Mouse (Mus musculus) cerebellum, adult 2 months (tissue): ENCODE data around the gene Ttc23l. TPM values are rescaled to one million over a fixed set of nuclear protein-coding genes. Genes with fewer than 3 reads are reported as not detected.

Source experiments
- DNase-seq, 2 experiments: peaks; one replicate each; pipeline ENCODE4 v3.0.0; 2021
- H3K27ac ChIP-seq: fragments of 200-500 bp; 2 replicates; pipeline ENCODE4 v1.5.1; 2012; ENCODE audit warnings: low read length, control low read depth, inconsistent platforms; ENCODE audit not compliant: insufficient read depth
- H3K27me3 ChIP-seq: fragments of 200-500 bp; 2 replicates; pipeline ENCODE4 v1.6.1; 2012; ENCODE audit warnings: inconsistent platforms, mild to moderate bottlenecking, low read length, moderate library complexity; ENCODE audit not compliant: control insufficient read depth, insufficient read depth
- H3K4me1 ChIP-seq: fragments of 200-500 bp; 2 replicates; pipeline ENCODE4 v1.6.1; 2011; ENCODE audit warnings: low read length; ENCODE audit not compliant: control insufficient read depth, insufficient read depth
- H3K4me3 ChIP-seq: fragments of 200-500 bp; replicated peaks from 2 replicates; pipeline ENCODE3; 2011; ENCODE audit warnings: mild to moderate bottlenecking, low read depth, low read length, control low read depth; ENCODE audit not compliant: insufficient read depth
- CTCF ChIP-seq: fragments of 200-500 bp; IDR thresholded peaks from 2 replicates; pipeline ENCODE4 v1.5.1; 2011; ENCODE audit warnings: low read depth, mild to moderate bottlenecking, control low read depth, low read length, moderate library complexity, borderline replicate concordance; ENCODE audit not compliant: insufficient read depth
- POLR2A ChIP-seq: fragments of 200-500 bp; IDR thresholded peaks from 2 replicates; pipeline ENCODE4 v1.6.1; 2011; ENCODE audit warnings: low read length, control low read depth, borderline replicate concordance; ENCODE audit not compliant: insufficient read depth
- WGBS: fragments of 180-500 bp; shearing (Covaris S2); methylation state at CpG from one replicate; pipeline ENCODE4 v1.1.7; 2018; 5-methylcytosine and 5-hydroxymethylcytosine counted together
- polyA plus RNA-seq: library from polyadenylated mRNA; depleted of rRNA; stranded (reverse); fragments of >200 nt; gene quantifications from 2 replicates; pipeline ENCODE4 v1.2.3, GENCODE M21; 2012; rRNA removed

Ttc23l gene
- polyA plus RNA-seq, 1 experiment: not detected

DNA sequence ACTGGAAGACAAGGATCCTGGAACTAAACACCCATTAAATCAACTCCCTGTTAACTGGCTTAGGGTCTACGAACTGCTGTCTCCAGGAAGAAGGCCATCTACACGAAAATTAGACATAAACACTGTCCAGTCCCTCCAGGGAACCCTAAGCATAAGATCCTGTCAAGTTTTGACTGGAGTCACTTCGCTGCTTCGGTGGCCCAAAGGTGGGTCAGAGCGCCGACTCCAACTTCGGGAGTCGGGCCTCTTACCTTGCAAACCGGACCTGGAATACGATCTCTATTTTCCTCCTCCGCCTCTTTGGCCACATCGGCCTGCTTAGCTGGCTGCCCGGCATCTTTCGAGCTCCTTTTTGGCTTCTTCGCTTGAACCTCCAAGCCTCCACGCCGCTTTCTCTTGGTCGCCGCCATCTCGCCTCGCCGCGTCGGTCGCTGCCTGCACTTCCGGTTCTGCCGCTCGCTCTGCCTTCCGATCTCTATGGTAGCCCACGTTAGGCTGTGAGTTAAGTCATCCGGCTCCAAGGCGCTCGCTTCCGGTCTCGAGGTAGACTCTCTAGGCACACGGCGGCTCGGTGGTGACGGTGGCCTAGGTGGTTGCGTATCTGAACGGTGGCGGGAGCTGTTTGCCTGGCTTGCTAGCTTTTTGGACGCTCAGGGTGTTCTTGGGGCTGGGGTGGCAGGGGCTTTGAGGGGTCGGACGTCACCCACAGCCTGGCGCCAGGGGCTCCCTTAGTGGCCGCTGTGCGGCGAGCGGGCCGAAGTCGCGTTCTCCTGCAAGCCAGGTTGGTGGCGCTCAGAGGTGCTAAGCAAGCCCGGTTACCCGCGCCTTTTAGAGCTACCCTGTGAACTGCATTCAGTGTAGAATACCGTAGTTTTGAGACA is 72.7 kb downstream of the Ttc23l start, which contains the start of the genes Brix1 and Rad1:
Brix1 (minus strand) TSS at position 464 of the 881 bp plus-strand sequence.
Rad1 (plus strand) TSS at position 535 of the 881 bp plus-strand sequence.
- H3K27ac ChIP-seq: peak within 1 kb of the TSS; percentile 38; the same call in 1 of the 2 replicates
- DNase-seq: peak; percentile 96
- peak within 1 kb of the TSS; percentile 78 for H3K4me3 ChIP-seq
- no peaks in the 10 kb centered on the region; the same call in 1 of the 2 replicates for H3K4me1 ChIP-seq
- WGBS: under 1% methylated on average over 58 of the region's 58 CpGs
- no peaks in the 10 kb centered on the region for H3K27me3 ChIP-seq
- TF ChIP-seq CTCF (0 out of 2 replicates have a peak, but pooled peaks have one; percentile 2), POLR2A (peak; percentile 87)

DNA sequence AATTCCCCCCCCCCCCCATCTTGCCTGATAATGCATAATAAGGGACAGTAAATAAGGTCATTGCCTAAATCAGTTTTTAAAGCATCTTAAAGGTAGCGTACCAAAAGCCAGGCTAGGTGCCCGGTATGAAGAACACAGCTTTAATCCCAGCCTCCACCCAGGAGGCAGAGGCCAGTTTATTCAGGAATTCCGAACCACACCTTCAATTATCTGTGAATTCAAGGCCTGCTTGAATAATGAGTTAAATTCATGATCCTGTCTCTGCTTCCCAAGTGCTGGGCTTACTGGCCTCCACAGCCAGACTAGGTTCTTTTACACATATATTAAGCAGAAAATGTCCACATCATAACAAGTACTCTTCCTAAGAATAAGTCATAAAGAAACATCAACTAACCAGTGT is 87.5 kb downstream of the Ttc23l start:
- H3K4me3 ChIP-seq: peak overlapping the region; percentile 85
- no peak overlapping the region for H3K27ac ChIP-seq
- no peaks in the 10 kb centered on the region for H3K4me1 ChIP-seq
- no peak for DNase-seq
- 7% methylated on average over 3 of the region's 3 CpGs for WGBS
- no peak for TF ChIP-seq POLR2A
- TF ChIP-seq CTCF: no peak
- H3K27me3 ChIP-seq: no peaks in the 10 kb centered on the region

DNA sequence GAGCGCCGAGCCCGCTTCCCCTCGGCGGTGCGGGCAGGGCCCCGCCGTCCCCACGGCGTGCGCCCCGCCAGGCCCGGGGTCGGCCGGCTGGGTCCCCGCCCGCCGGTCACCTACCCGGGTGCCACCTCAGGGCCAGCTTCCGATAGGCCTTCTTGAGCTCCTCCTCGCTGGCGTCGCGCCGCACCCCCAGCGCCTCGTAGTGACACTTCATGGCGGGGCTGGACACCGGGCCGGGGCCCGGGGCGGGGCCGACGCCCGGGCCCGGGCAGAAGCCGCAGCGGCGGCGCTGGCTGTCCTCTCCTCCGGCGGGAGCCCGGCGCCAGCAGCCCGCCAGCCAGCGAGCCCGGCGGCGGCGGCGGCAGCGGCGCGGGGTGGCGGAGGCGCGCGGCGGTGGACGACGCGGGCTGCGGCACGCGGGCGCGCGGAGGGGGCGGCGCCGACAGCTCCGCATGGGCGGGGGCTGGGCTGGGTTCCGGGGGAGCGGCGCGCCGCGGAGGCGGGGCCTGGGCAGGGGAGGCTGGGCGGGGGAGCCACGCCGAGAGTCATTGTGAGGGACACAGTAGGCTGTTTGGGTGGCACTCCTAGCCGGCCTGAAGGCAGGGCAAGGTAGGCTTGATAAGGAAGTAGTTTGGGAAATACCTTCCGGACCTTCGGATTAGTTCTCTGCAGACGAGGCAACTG is 88.2 kb downstream of the Ttc23l start, which contains the start of gene Dnajc21:
Dnajc21 (minus strand) TSS at position 366 of the 681 bp plus-strand sequence.
- TF ChIP-seq POLR2A (peak; percentile 61), CTCF (no peak)
- peak; percentile 89 to 91 for DNase-seq

DNA sequence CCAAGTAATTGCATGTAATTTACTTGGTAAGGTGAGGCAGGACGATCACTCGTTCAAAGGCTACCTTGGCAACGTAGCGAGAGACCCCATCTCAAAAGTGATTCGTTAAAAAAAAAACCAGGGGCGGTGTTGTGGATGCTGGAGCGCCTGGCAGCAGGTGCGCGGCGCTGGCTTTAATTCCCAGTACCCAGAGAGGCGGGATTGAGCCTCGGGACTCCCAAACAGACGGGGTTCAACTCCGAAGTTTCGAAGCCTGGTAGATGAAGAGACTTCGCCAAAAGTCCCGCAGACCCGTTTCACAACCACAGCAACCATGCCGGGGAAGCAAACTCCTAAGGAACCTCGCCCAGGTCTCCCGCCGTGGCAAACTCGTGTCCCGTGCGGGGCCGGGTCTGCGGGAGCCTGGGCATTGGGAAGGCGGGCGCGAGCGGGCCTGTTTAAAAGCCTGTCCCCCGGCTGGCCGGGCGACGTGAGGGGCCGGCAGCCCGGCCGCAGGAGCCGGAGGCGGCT is 88.8 kb downstream of the Ttc23l start:
- Histone ChIP-seq H3K4me3 (peak overlapping the region; percentile 62), H3K27me3 (no peaks in the 10 kb centered on the region), H3K4me1 (no peaks in the 10 kb centered on the region), H3K27ac (peak overlapping the region; percentile 15; the same call in 1 of the 2 replicates)
- under 1% methylated on average over 40 of the region's 40 CpGs for WGBS
- DNase-seq: no peak
- TF ChIP-seq POLR2A (no peak), CTCF (no peak)

More for the DNA sequence above, 88.2 kb downstream of the Ttc23l start, which contains the start of gene Dnajc21:
- Histone ChIP-seq H3K27me3 (no peaks in the 10 kb centered on the region), H3K4me3 (peak within 1 kb of the TSS; percentile 85), H3K4me1 (no peaks in the 10 kb centered on the region), H3K27ac (peak within 1 kb of the TSS; percentile 15)
- under 1% methylated on average over 86 of the region's 87 CpGs for WGBS

DNA sequence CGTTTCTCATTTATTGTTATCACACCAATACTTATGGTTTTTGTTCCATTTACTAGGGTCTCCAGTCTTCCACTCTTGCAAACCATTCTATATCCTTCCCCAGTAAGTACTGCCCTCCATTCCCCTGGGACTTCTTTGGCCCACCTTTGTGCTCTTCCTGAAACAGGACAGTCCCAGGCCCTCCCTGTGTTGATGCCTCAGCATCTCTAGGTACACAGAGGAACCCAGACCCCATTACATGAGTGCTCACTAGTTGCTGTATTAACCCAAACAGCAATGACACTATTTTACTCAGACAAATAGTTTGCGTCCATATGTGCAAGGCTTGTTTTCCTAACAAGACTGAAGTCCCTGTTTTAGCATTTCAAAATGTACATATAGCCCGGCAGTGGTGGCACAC is 89.7 kb downstream of the Ttc23l start:
- no peak for DNase-seq
- Histone ChIP-seq H3K27ac (no peak overlapping the region), H3K27me3 (no peaks in the 10 kb centered on the region), H3K4me3 (no peak overlapping the region), H3K4me1 (no peaks in the 10 kb centered on the region)
- TF ChIP-seq POLR2A (no peak), CTCF (no peak)
- WGBS: 86% methylated on average over 3 of the region's 3 CpGs

DNA sequence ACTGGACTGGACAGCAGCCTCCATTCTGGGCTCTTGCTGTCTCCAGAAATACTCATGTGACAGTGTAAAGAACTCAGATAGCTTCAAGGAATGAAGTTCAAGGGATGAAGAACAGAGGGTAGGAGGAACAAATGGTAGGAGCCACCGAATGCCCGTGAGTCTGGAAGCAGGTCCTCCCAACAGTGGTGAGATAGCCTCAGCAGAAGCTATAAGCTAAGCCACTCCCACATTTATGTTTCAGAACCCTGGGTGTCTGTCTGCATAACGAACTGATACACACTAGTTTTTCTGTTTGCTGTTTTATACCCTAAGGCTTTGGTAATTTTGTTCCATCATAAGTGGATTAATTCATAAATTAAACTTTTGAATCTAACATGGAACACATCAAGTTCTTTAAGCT is 93.8 kb downstream of the Ttc23l start:
- no peaks in the 10 kb centered on the region for H3K27me3 ChIP-seq
- TF ChIP-seq CTCF (no peak), POLR2A (no peak)
- no peak for DNase-seq
- H3K4me3 ChIP-seq: no peak overlapping the region
- no peak overlapping the region for H3K27ac ChIP-seq
- WGBS: 95% methylated on average over 3 of the region's 3 CpGs
- no peaks in the 10 kb centered on the region for H3K4me1 ChIP-seq

DNA sequence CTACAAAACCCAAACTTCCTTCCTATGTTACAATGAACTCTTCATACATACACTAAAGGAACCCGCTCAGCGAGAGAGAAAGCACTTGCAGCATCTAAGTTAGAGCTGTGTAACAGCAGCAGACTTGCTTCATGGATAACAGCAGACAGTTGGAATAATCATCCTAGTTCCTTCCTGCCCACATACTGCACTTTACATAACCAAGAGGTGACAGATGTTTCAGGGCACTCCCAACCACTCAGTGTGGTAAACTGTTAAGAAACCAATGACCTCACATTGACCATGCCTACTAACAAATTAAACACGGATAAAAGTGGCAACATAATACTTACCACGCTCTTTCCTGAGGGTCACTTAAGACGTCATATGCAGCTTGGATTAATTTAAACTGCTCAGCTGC is 94.9 kb downstream of the Ttc23l start:
- 89% methylated on average over 5 of the region's 5 CpGs for WGBS
- no peak overlapping the region for H3K27ac ChIP-seq
- no peaks in the 10 kb centered on the region for H3K4me1 ChIP-seq
- H3K27me3 ChIP-seq: no peaks in the 10 kb centered on the region
- no peak for DNase-seq
- H3K4me3 ChIP-seq: no peak overlapping the region
- TF ChIP-seq POLR2A: no peak
- TF ChIP-seq CTCF: no peak

DNA sequence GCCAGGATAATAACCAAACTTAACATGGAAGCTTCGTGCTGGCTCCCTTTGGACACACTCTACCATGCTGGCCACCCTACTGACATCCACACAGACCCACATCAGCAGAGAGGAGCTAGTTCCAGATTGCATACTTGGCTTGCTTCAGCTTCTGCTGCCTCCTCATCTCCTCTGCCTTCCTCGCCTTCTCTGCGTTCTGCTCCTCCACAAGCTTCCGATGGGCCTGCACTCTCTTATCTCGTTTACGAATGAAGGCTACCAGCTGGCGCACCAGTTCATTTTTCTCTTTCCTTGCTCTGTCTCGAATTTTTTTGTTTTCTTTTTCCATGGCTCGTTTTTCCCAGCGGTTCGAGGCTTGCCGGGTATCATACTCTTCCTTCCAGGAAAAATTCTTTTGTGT is 97.5 kb downstream of the Ttc23l start:
- DNase-seq: no peak
- TF ChIP-seq CTCF (no peak), POLR2A (no peak)
- no peaks in the 10 kb centered on the region for H3K27me3 ChIP-seq
- H3K4me3 ChIP-seq: no peak overlapping the region
- 89% methylated on average over 12 of the region's 12 CpGs for WGBS
- H3K4me1 ChIP-seq: no peaks in the 10 kb centered on the region
- no peak overlapping the region for H3K27ac ChIP-seq

Other genes with a start within 250 kb of the Ttc23l start
- not detected in 2 replicates for gene Gm21973, start 233.3 kb downstream of the Ttc23l start, polyA plus RNA-seq
- gene Agxt2, start 200.1 kb downstream of the Ttc23l start, polyA plus RNA-seq: not detected in 2 replicates
- gene Dnajc21, start 88.2 kb downstream of the Ttc23l start, polyA plus RNA-seq: 17.6 and 19.2 TPM in 2 replicates
- 12.7 and 13.3 TPM in 2 replicates for gene Brix1, start 72.7 kb downstream of the Ttc23l start, polyA plus RNA-seq
- gene Rad1, start 72.7 kb downstream of the Ttc23l start, polyA plus RNA-seq: 15.2 and 15.9 TPM in 2 replicates
- gene Rai14, start 156.0 kb upstream of the Ttc23l start, polyA plus RNA-seq: 2.7 and 2.8 TPM in 2 replicates